Comparison of ENCODE assay signal across 31 mouse cellular contexts in the genomic region with DNA sequence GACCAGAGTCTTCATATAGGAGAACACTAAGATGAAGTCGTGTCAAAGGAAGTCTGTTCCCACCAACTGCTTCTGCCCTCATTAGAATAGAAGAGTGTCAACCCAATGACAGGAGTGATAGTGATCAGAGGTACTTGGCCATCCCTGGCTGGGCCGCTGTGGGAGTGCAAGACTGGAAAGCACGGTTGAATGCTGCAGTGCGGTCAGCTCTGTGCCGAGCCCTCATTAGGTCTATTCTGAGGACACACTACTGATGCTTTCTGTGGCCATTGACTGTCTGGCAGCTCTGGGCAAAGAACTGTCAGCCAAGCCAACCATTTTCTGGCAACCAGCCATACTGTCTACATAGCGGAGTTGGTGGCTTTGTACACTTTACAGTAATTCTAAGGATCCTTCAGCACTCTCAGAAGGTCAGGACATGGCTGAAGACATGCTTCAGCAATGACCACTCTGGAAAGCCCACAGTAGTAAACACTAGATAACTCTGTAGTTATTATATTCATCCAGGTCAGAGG. TPM values are rescaled to one million over a fixed set of nuclear protein-coding genes. Genes with fewer than 3 reads are reported as not detected.
DNase-seq lines count a peak whose midpoint lies in the region; ATAC-seq lines count a peak whose summit lies in the region.
"Had no signal": no experiment of that assay in that cellular context is flagged by ENCODE, and none has a peak within 500 bp of the region (broad histone marks: within the 10 kb centered on the region; RNA-seq: fewer than 3 reads in every experiment).

No protein-coding gene starts in this region.

- H3K4me2 ChIP-seq in lung, embryonic 15.5 days = no peak overlapping the region
- H3K4me2 ChIP-seq: embryonic facial prominence, embryonic 15.5 days; forebrain, embryonic 12.5 days; heart, embryonic 11.5 days; kidney, embryonic 15.5 days; liver, embryonic 12.5 days; midbrain, embryonic 12.5 days; neural tube, embryonic 12.5 days had no signal

- peaks cover 13% of the 10 kb centered on the region for H3K27me3 ChIP-seq in heart, embryonic 10.5 days (ENCODE audit: insufficient read depth, poor library complexity, severe bottlenecking)
- H3K27me3 ChIP-seq in lung, embryonic 15.5 days = no peaks in the 10 kb centered on the region; the same call in 1 of the 2 replicates
- H3K27me3 ChIP-seq: CH12.LX; embryonic facial prominence, embryonic 15.5 days; forebrain, embryonic 12.5 days; kidney, embryonic 15.5 days; liver, embryonic 12.5 days had no signal

- H3K27ac ChIP-seq in heart, embryonic 10.5 days = no peak overlapping the region
- peak overlapping the region; percentile 74 for H3K27ac ChIP-seq in lung, embryonic 15.5 days
- H3K27ac ChIP-seq: embryonic facial prominence, embryonic 10.5 days; embryonic facial prominence, embryonic 15.5 days; forebrain, embryonic 12.5 days; kidney, embryonic 15.5 days; liver, embryonic 12.5 days; midbrain, embryonic 12.5 days; neural tube, embryonic 12.5 days had no signal

- no peak for ATAC-seq in lung, embryonic 15.5 days (ENCODE audit: borderline replicate concordance, extremely low read depth, low FRiP score, low TSS enrichment)
- ATAC-seq: forebrain, postnatal 0 days; hindbrain, embryonic 16.5 days; liver, embryonic 12.5 days; liver, postnatal 0 days had no signal

- 81% methylated on average over 6 of the region's 6 CpGs for WGBS in heart, embryonic 10.5 days
- 72% methylated on average over 6 of the region's 6 CpGs for WGBS in lung, embryonic 15.5 days

- no peaks in the 10 kb centered on the region for H3K9me3 ChIP-seq in heart, embryonic 10.5 days
- H3K9me3 ChIP-seq in lung, embryonic 15.5 days = no peaks in the 10 kb centered on the region
- H3K9me3 ChIP-seq: embryonic facial prominence, embryonic 10.5 days; embryonic facial prominence, embryonic 15.5 days; forebrain, embryonic 12.5 days; kidney, embryonic 15.5 days; liver, embryonic 12.5 days; megakaryocyte, embryonic 14.5 days; midbrain, embryonic 12.5 days; neural tube, embryonic 12.5 days had no signal

- peak; percentile 33 for DNase-seq in adrenal gland, postnatal 10 days
- DNase-seq in adrenal gland, adult 8-10 months = no peak
- peak; percentile 83 for DNase-seq in heart, adult 11 months
- no peak for DNase-seq in heart, embryonic 10.5 days (ENCODE audit: low spot score)
- no peak for DNase-seq in lung, postnatal 36 days
- peak; percentile 92 for DNase-seq in Muller cell, postnatal 12 days (ENCODE audit: inconsistent ontology term)
- no peak for DNase-seq in layer of hippocampus, adult 9-10 months (ENCODE audit: low spot score)
- DNase-seq: adrenal gland, postnatal 25 days; cerebellum, adult 8-10 months; forebrain, postnatal 0 days; gastrocnemius, postnatal 10 days; heart, postnatal 14 days; kidney, adult 18-20 months; kidney, postnatal 25 days; liver, postnatal 0 days; thymus, adult 2 months; thymus, postnatal 36 days had no signal

- H3K4me1 ChIP-seq in heart, embryonic 10.5 days = 0 out of 2 replicates have a peak, but pooled peaks cover 4% of the 10 kb centered on the region
- H3K4me1 ChIP-seq in lung, embryonic 15.5 days = peaks cover 57% of the 10 kb centered on the region
- H3K4me1 ChIP-seq: liver, embryonic 12.5 days had no signal

- H3K9ac ChIP-seq in lung, embryonic 15.5 days = no peak overlapping the region
- H3K9ac ChIP-seq: embryonic facial prominence, embryonic 15.5 days; forebrain, embryonic 12.5 days; forebrain, postnatal 0 days; kidney, embryonic 15.5 days; liver, embryonic 12.5 days; liver, postnatal 0 days; midbrain, embryonic 12.5 days; neural tube, embryonic 12.5 days had no signal

- H3K4me3 ChIP-seq in heart, embryonic 10.5 days = no peak overlapping the region
- H3K4me3 ChIP-seq in lung, embryonic 15.5 days = no peak overlapping the region
- H3K4me3 ChIP-seq: embryonic facial prominence, embryonic 10.5 days; embryonic facial prominence, embryonic 15.5 days; forebrain, embryonic 12.5 days; kidney, embryonic 15.5 days; liver, embryonic 12.5 days; megakaryocyte, embryonic 14.5 days; midbrain, embryonic 12.5 days; myocyte; neural tube, embryonic 12.5 days had no signal

- H3K36me3 ChIP-seq in heart, embryonic 10.5 days = no peaks in the 10 kb centered on the region
- H3K36me3 ChIP-seq in lung, embryonic 15.5 days = no peaks in the 10 kb centered on the region
- H3K36me3 ChIP-seq: embryonic facial prominence, embryonic 10.5 days; embryonic facial prominence, embryonic 15.5 days; forebrain, embryonic 12.5 days; kidney, embryonic 15.5 days; liver, embryonic 12.5 days; midbrain, embryonic 12.5 days; neural tube, embryonic 12.5 days had no signal

RNA-seq across cellular contexts. Expression of gene Thbs2, which starts 2.3 kb away (rescaled TPM):
- 10 to 100 TPM; 17.7 to 22.0 TPM for total RNA-seq in adrenal gland, postnatal 10 days (2021)
- 1 to 10 TPM; 3.5 to 5.4 (median 3.8) TPM for total RNA-seq in adrenal gland, adult 8-10 months (2022)
- polyA plus RNA-seq in heart, embryonic 10.5 days (2016; fragmentation: Nextera tagmentation; extraction: Ambion mirVana) = 1.2 and 1.3 TPM in 2 replicates
- polyA plus RNA-seq in lung, embryonic 15.5 days (2015; fragmentation: Nextera tagmentation; extraction: Ambion mirVana) = 26.3 and 27.3 TPM in 2 replicates
- total RNA-seq: granulocyte monocyte progenitor cell, adult 5-6 weeks had no signal

Comparison
In these comparisons a context has a peak if more than half of its experiments do, and no peak if none do; other contexts are left out.
1. DNase-seq: peak in adrenal gland, postnatal 10 days (single experiment), heart, adult 11 months (single experiment) and Muller cell, postnatal 12 days (single experiment); none in adrenal gland, adult 8-10 months (single experiment), heart, embryonic 10.5 days (single experiment), lung, postnatal 36 days (single experiment) and layer of hippocampus, adult 9-10 months (single experiment).